Mouse (Mus musculus) midbrain, embryonic 14.5 days (tissue): Measurements from ENCODE around the gene Lima1. TPM values are rescaled to one million over a fixed set of nuclear protein-coding genes. Genes with fewer than 3 reads are reported as not detected.
"Not testable (repeated sequence)": the region's sequence is repeated elsewhere in the genome, so short reads cannot be mapped to it uniquely, and the experiment has no call there.

Experiments used
- ATAC-seq: fragments of 200-750 bp; cut with Nextera tagmentation; 2 replicates; pipeline ENCODE4 v1.8.0; 2017; ENCODE audit warnings: moderate number of reproducible peaks, moderate library complexity; ENCODE audit not compliant: low FRiP score, low TSS enrichment
- DNase-seq: peaks from one replicate; pipeline ENCODE4 v3.0.0-alpha.2; 2015
- H3K27ac ChIP-seq: fragments of 300-500 bp; sonication (generic); replicated peaks from 2 replicates; pipeline ENCODE4 v1.5.1; 2014; ENCODE audit warnings: mild to moderate bottlenecking, low read depth, low read length, moderate library complexity
- H3K27me3 ChIP-seq: fragments of 300-500 bp; sonication (generic); 2 replicates; pipeline ENCODE4 v1.6.1; 2014; ENCODE audit warnings: low read length, control low read depth, mixed read lengths; ENCODE audit not compliant: control insufficient read depth, insufficient read depth
- H3K36me3 ChIP-seq: fragments of 300-500 bp; sonication (generic); 2 replicates; pipeline ENCODE4 v1.6.1; 2014; ENCODE audit warnings: low read length, control low read depth; ENCODE audit not compliant: control insufficient read depth, insufficient read depth
- H3K4me1 ChIP-seq: fragments of 300-500 bp; sonication (generic); 2 replicates; pipeline ENCODE4 v1.6.1; 2014; ENCODE audit warnings: mild to moderate bottlenecking, antibody characterized with exemption, low read length, control low read depth; ENCODE audit not compliant: control insufficient read depth, insufficient read depth
- H3K4me2 ChIP-seq: fragments of 300-500 bp; sonication (generic); 2 replicates; pipeline ENCODE4 v1.6.1; 2014; ENCODE audit warnings: mild to moderate bottlenecking, low read length, moderate library complexity
- H3K4me3 ChIP-seq: fragments of 300-500 bp; sonication (generic); replicated peaks from 2 replicates; pipeline ENCODE4 v1.5.1; 2014; ENCODE audit warnings: low read depth, low read length
- H3K9ac ChIP-seq: fragments of 300-500 bp; sonication (generic); replicated peaks from 2 replicates; pipeline ENCODE4 v1.6.1; 2014; ENCODE audit warnings: mild to moderate bottlenecking, low read length, moderate library complexity
- H3K9me3 ChIP-seq: fragments of 300-500 bp; sonication (generic); 2 replicates; pipeline ENCODE4 v1.6.1; 2016; ENCODE audit warnings: low read length, control low read depth, mixed read lengths; ENCODE audit not compliant: control insufficient read depth
- WGBS: fragments of 180-500 bp; shearing (Covaris S2); extraction: QIAGEN DNeasy Blood & Tissue Kit; methylation state at CpG from one replicate; pipeline ENCODE4 v1.1.7; 2014; 5-methylcytosine and 5-hydroxymethylcytosine counted together
- polyA plus RNA-seq: library from polyadenylated mRNA; unstranded; fragments of >200 nt; fragmentation: Nextera tagmentation; extraction: Ambion mirVana; gene quantifications from 2 replicates; pipeline ENCODE4 v1.2.1, GENCODE M21; 2014

Gene Lima1
- polyA plus RNA-seq, 1 experiment from 2014 or later = 15.3 TPM

DNA sequence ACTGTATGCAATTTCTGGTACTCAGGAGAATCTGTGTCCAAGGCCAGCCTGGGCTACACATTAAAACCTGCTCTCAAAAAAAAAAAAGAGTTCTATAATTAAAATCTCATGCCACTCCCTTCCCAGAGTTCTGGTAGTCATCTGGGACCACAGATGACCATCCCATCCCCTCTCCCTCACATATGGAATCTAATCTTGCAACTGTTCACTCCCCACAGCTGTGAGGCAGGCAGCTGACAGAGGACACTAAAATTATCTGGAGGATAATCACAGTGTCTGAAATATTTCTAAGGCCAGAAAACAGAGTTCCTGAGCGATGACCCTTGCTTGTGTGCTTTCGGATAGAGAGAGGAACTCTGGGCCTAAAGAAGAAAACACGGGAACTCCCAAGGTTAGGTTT lies 40.6 kb downstream of the Lima1 start:
- no peaks in the 10 kb centered on the region for H3K27me3 ChIP-seq
- no peak overlapping the region for H3K9ac ChIP-seq
- no peaks in the 10 kb centered on the region for H3K36me3 ChIP-seq
- H3K4me2 ChIP-seq = no peak overlapping the region
- ATAC-seq = no peak
- H3K4me1 ChIP-seq = no peaks in the 10 kb centered on the region
- H3K4me3 ChIP-seq = no peak overlapping the region
- no peaks in the 10 kb centered on the region for H3K9me3 ChIP-seq
- DNase-seq = no peak
- WGBS = 94% methylated on average over 3 of the region's 3 CpGs
- no peak overlapping the region for H3K27ac ChIP-seq

DNA sequence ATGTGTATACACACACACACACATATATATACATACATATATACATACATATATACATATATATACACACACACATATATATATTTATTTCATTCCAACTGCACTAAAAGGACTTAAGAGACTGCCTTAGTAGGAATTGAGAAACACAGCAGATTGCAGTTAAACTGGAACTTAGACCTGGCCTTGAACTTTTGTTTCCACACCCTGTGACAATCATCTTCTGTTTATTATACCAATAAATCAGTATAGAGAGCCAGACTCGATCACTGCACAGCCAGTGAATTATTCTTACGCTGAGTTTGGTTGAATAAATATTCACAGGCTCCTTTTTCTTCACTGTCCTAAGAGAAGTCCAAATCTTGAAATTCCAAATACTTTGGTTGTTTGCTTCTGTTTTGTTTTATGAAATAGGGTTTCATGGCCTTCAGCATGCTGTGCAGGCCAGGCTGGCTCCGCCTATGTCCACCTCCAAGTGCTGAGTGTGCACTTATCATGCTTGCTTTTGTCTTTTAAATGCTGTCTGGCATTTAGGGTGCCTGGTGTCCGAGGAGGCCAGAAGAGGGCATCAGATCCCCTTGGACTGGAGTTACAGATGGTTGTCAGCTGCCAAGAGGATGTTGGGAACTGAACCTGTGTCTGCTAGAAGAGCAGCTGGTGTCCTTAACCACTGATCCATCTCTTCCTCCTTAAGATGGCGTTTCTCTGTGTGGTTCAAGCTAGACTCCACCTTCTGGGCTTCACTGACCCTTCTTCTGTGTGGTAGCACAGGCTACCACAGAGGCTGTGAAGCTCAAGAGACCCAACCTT lies 41.4 kb downstream of the Lima1 start:
- 81% methylated on average over 5 of the region's 5 CpGs for WGBS
- no peaks in the 10 kb centered on the region for H3K36me3 ChIP-seq
- H3K4me3 ChIP-seq = no peak overlapping the region
- H3K27ac ChIP-seq = no peak overlapping the region
- no peak overlapping the region for H3K9ac ChIP-seq
- H3K9me3 ChIP-seq = no peaks in the 10 kb centered on the region
- DNase-seq = no peak
- ATAC-seq = no peak
- H3K4me2 ChIP-seq = no peak overlapping the region
- no peaks in the 10 kb centered on the region for H3K27me3 ChIP-seq
- no peaks in the 10 kb centered on the region for H3K4me1 ChIP-seq

DNA sequence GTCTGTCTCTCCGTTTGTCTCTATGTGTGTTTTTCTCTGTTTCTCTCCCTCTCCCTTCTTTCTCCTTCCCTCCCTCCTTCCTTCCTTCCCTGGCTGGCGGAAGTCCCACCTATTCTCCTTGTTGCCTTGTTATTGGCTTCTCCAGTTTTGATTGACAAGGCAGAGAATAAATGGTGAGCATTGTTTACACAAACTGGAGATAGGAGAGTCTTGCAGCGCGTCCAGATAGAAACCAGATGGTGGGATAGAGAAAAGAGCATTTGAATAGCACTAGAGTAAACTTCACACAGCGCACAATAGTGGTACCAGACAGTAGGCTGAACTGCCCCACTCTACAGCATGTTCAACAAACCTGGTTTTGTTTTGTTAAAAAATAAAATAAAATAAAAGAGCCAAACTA lies 43.7 kb downstream of the Lima1 start:
- H3K27me3 ChIP-seq = no peaks in the 10 kb centered on the region
- DNase-seq = no peak
- ATAC-seq = no peak

DNA sequence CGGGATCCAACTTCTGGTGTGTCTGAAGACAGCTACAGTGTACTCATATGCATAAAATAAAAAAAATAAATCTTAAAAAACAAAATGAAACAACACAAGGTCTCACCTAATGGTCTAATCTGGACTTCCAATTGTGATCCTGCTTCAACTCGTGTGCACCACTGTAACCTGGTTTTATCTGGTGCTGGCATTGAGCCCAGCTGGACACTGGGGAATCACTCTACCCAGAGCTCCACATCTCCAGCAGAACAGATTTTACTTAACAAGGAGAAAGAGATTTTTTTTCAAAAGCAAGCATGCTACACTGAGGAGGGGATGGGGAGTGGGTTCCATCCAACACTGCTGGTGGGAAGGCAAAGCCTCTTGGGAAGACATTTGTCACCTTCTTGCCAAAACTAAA lies 47.2 kb downstream of the Lima1 start:
- Histone ChIP-seq H3K9ac (no peak overlapping the region), H3K27ac (no peak overlapping the region), H3K9me3 (no peaks in the 10 kb centered on the region), H3K4me3 (no peak overlapping the region), H3K4me1 (no peaks in the 10 kb centered on the region), H3K27me3 (no peaks in the 10 kb centered on the region), H3K36me3 (no peaks in the 10 kb centered on the region), H3K4me2 (no peak overlapping the region)
- ATAC-seq (no peak), DNase-seq (no peak)
- 75% methylated on average over 2 of the region's 2 CpGs for WGBS

More for the DNA sequence above, 43.7 kb downstream of the Lima1 start:
- no peak overlapping the region for H3K4me2 ChIP-seq
- no peaks in the 10 kb centered on the region for H3K9me3 ChIP-seq
- H3K36me3 ChIP-seq = no peaks in the 10 kb centered on the region
- H3K27ac ChIP-seq = no peak overlapping the region
- no peak overlapping the region for H3K9ac ChIP-seq
- H3K4me1 ChIP-seq = no peaks in the 10 kb centered on the region
- no peak overlapping the region for H3K4me3 ChIP-seq
- 81% methylated on average over 5 of the region's 5 CpGs for WGBS

DNA sequence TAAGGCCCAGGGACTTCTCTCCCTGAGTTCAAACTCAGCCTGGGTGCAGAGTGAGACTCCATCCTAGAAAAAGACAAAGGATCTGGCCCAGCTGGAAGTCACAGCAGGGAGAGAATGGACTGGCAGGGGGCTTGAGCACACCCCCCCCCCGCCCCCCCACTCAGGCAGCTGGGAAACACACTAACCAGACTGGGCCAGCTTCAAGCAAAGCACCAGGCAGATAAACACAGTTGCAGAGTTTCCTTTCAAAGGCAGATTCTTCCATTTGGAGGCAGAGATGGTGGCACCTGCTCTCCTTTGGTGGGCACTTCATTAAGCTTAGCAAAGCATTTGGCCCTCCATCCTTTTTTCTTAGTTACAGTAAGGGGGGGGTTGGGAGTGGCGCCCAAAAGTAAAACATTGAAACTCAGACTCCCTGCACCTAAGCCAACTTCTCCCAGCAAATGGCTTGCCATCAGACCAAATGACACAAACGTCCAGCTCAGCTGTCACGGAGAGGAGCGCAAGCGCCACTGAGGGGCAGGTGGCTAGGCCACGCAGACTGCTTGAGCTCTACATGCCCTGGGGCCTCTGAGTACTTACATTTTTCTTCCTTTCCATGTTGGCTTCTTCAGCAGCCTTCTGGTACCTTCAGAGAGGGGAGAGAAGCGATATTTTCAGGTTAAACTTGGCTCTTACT lies 48.9 kb downstream of the Lima1 start:
- H3K4me3 ChIP-seq = no peak overlapping the region
- H3K27ac ChIP-seq = no peak overlapping the region
- H3K27me3 ChIP-seq = no peaks in the 10 kb centered on the region
- WGBS = 51% methylated on average over 8 of the region's 8 CpGs
- H3K9me3 ChIP-seq = no peaks in the 10 kb centered on the region
- H3K36me3 ChIP-seq = no peaks in the 10 kb centered on the region
- no peaks in the 10 kb centered on the region for H3K4me1 ChIP-seq
- H3K9ac ChIP-seq = no peak overlapping the region
- DNase-seq = no peak
- H3K4me2 ChIP-seq = no peak overlapping the region
- no peak for ATAC-seq

DNA sequence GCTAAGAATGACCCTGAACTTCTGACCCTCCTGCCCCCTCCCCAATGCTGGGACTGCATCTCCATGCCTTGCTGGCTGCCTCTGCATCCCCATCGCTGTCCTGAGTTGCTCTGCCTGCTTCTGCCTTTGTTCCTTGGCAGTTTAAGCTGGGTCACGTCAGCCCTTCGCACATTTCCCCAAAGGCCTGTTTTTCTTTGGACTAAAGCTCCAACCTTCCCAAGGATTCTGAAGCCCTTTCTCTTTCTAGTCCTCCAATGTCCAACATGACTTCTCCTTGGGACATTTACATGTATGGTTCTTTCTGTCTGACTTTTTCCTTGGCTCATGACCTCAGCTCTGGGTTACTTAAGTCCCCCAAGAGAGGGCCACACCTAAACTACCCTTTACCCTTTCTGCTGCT lies 50.0 kb downstream of the Lima1 start:
- H3K27ac ChIP-seq = no peak overlapping the region

DNA sequence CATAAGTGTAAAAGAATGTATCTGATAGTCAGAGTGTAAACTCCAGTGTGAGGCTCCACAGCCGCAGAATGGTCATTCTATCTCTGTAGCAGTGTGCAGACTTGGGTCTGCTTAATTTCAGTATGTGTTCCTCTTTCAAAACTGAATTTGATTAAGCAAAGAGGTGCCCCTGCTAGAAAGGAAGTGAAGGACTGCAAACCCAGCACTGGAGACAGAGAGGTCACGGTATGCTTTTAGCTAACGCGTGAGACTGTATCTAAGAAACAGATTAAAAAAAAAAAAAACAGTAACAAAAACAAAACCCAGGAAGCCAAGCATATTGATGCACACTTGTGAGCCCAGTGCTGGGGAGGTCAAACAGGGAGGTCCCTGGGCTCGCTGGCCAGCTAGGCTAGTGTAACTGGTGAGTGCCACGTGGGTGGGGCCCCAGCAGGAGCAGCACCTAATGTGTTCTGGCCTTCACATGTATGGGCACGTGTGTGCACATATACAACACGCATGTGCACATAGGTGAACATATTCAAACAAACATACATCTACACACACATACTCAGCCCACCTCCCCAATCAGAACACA lies 51.8 kb downstream of the Lima1 start:
- Histone ChIP-seq H3K4me3 (no peak overlapping the region), H3K36me3 (no peaks in the 10 kb centered on the region), H3K4me2 (no peak overlapping the region), H3K27me3 (no peaks in the 10 kb centered on the region), H3K9me3 (no peaks in the 10 kb centered on the region), H3K9ac (no peak overlapping the region), H3K27ac (no peak overlapping the region), H3K4me1 (peaks cover 9% of the 10 kb centered on the region; the same call in 1 of the 2 replicates)
- DNase-seq (no peak), ATAC-seq (no peak)
- WGBS = 74% methylated on average over 8 of the region's 8 CpGs

More for the DNA sequence above, 50.0 kb downstream of the Lima1 start:
- whole genome bisulfite sequencing = 82% methylated on average over 3 of the region's 3 CpGs
- no peak overlapping the region for H3K4me2 ChIP-seq
- H3K4me3 ChIP-seq = no peak overlapping the region
- no peaks in the 10 kb centered on the region for H3K27me3 ChIP-seq
- no peaks in the 10 kb centered on the region for H3K36me3 ChIP-seq
- no peak overlapping the region for H3K9ac ChIP-seq
- DNase-seq = no peak
- no peaks in the 10 kb centered on the region for H3K9me3 ChIP-seq
- no peak for ATAC-seq
- H3K4me1 ChIP-seq = no peaks in the 10 kb centered on the region

DNA sequence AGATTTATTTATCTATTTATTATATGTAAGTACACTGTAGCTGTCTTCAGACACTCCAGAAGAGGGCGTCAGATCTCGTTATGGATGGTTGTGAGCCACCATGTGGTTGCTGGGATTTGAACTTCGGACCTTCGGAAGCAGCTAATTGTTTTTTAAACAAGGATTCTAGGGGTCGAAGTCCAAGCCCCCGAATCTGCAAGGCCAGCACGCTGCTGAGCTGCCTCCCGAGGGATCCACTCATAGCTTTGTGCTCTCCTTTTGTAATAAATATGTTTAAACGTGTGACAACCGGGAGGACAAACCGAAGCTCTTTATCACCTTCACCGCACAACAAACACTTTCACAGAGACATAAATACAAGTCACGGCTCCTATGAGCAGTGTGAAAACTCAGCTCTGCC lies 52.8 kb downstream of the Lima1 start:
- not testable (repeated sequence) for H3K27me3 ChIP-seq, H3K4me2 ChIP-seq, H3K27ac ChIP-seq, H3K9me3 ChIP-seq, ATAC-seq, H3K4me3 ChIP-seq, H3K36me3 ChIP-seq, H3K9ac ChIP-seq, DNase-seq
- WGBS = 84% methylated on average over 13 of the region's 13 CpGs
- peaks cover 12% of the 10 kb centered on the region; the same call in 1 of the 2 replicates for H3K4me1 ChIP-seq
